Mouse (Mus musculus) MEL (cell line): ENCODE results near the gene Fam222a.

ENCODE experiments used
- BHLHE40 ChIP-seq: IDR thresholded peaks from 2 replicates; pipeline ENCODE4 v1.6.1; 2012; ENCODE audit warnings: low read depth, mild to moderate bottlenecking, inconsistent platforms, low read length, improper control_type of control experiment, borderline replicate concordance
- CTCF ChIP-seq, 3 experiments: IDR thresholded peaks in 2 of 3; conservative IDR thresholded peaks in 1 of 3; 2 replicates each; pipeline ENCODE4 v1.5.1; 2011 to 2012; ENCODE audit warnings: low read length in 3 of 3, low read depth in 2 of 3, mild to moderate bottlenecking in 2 of 3, improper control_type of control experiment in 1 of 3, inconsistent platforms in 1 of 3, mixed read lengths in 1 of 3, moderate library complexity in 1 of 3; ENCODE audit not compliant: control insufficient read depth in 1 of 3, insufficient read depth in 1 of 3, poor library complexity in 1 of 3, severe bottlenecking in 1 of 3
- EP300 ChIP-seq, 2 experiments: IDR thresholded peaks; 2 replicates each; pipeline ENCODE4 v1.6.1; 2011; ENCODE audit warnings: improper control_type of control experiment in 2 of 2, low read length in 2 of 2, low read depth in 1 of 2, mild to moderate bottlenecking in 1 of 2
- ETS1 ChIP-seq: IDR thresholded peaks from 2 replicates; pipeline ENCODE4 v1.6.1; 2012; ENCODE audit warnings: low read depth, mild to moderate bottlenecking, inconsistent platforms, low read length, improper control_type of control experiment, moderate library complexity
- GABPA ChIP-seq: IDR thresholded peaks from 2 replicates; pipeline ENCODE4 v1.6.1; 2012; ENCODE audit warnings: low read depth, mild to moderate bottlenecking, inconsistent platforms, low read length, improper control_type of control experiment, moderate library complexity
- MAFK ChIP-seq: IDR thresholded peaks from 2 replicates; pipeline ENCODE4 v1.6.1; 2011; ENCODE audit warnings: low read depth, mild to moderate bottlenecking, low read length, improper control_type of control experiment, borderline replicate concordance
- NRF1 ChIP-seq: IDR thresholded peaks from 2 replicates; pipeline ENCODE4 v1.6.1; 2014; ENCODE audit warnings: low read depth, mild to moderate bottlenecking, inconsistent platforms, low read length, improper control_type of control experiment, moderate library complexity; ENCODE audit not compliant: poor library complexity, insufficient read depth, severe bottlenecking
- POLR2A ChIP-seq, 2 experiments: IDR thresholded peaks; 2 replicates each; pipeline ENCODE4 v1.6.1; 2011 to 2012; ENCODE audit warnings: low read length in 2 of 2, mild to moderate bottlenecking in 2 of 2, control low read depth in 1 of 2, improper control_type of control experiment in 1 of 2, low read depth in 1 of 2, moderate library complexity in 1 of 2; ENCODE audit not compliant: control insufficient read depth in 1 of 2, insufficient read depth in 1 of 2, poor library complexity in 1 of 2
- SMC3 ChIP-seq: IDR thresholded peaks from 2 replicates; pipeline ENCODE4 v1.6.1; 2011; ENCODE audit warnings: low read depth, low read length, improper control_type of control experiment
- USF1 ChIP-seq: IDR thresholded peaks from 2 replicates; pipeline ENCODE4 v1.6.1; 2014; ENCODE audit warnings: low read depth, mild to moderate bottlenecking, inconsistent platforms, low read length, improper control_type of control experiment, moderate library complexity
- ZMIZ1 ChIP-seq: IDR thresholded peaks from 2 replicates; pipeline ENCODE4 v1.6.1; 2012; ENCODE audit warnings: low read depth, mild to moderate bottlenecking, inconsistent platforms, low read length, improper control_type of control experiment, moderate library complexity

GRCm38 (mm10) chr5:114644918-114645317 lies 77.1 kb downstream of the Fam222a start:
- TF ChIP-seq CTCF (IDR thresholded peaks at IDR 0.05 in 2 of 3, conservative IDR thresholded peaks at IDR 0.05 in 1 of 3; ENCODE audit: control insufficient read depth in 1 of 3, insufficient read depth in 1 of 3, low read depth in 2 of 3, low read length in 3 of 3, poor library complexity in 1 of 3, severe bottlenecking in 1 of 3) (no peak), USF1 (no peak), POLR2A (IDR thresholded peaks at IDR 0.05; ENCODE audit: control insufficient read depth in 1 of 2, insufficient read depth in 1 of 2, low read depth in 1 of 2, low read length in 2 of 2, poor library complexity in 1 of 2) (no peak), SMC3 (no peak), BHLHE40 (no peak), ZMIZ1 (no peak), GABPA (no peak), NRF1 (no peak), ETS1 (no peak), MAFK (no peak), EP300 (IDR thresholded peaks at IDR 0.05; ENCODE audit: low read depth in 1 of 2, low read length in 2 of 2) (no peak)
